Mouse (Mus musculus): ENCODE data around the gene Gpr4.

- TF ChIP-seq POLR2A (IDR thresholded peaks at IDR 0.05; ENCODE audit: extremely low read depth, insufficient read depth, low read length) = no peak
- no peak for TF ChIP-seq CTCF (IDR thresholded peaks at IDR 0.05; ENCODE audit: extremely low read depth, insufficient read depth, low read length)
These were observed 54.7 kb downstream of the Gpr4 start for GRCm38 (mm10) chr7:19267051-19267450.
